8 mouse cellular contexts compared by ENCODE assay signal in genomic region chr4:133494432-133494831, GRCm38 (mm10). TPM values are rescaled to one million over a fixed set of nuclear protein-coding genes. Genes with fewer than 3 reads are reported as not detected.
DNase-seq lines count a peak whose midpoint lies in the region; ATAC-seq and TF ChIP-seq lines count a peak whose summit lies in the region.

No protein-coding gene starts in this region.

- under 1% methylated on average over 12 of the region's 12 CpGs for WGBS in heart, embryonic 14.5 days
- 0% methylated on average over 12 of the region's 12 CpGs for WGBS in kidney, postnatal 0 days
- under 1% methylated on average over 12 of the region's 12 CpGs for WGBS in liver, embryonic 11.5 days

- no peaks in the 10 kb centered on the region for H3K36me3 ChIP-seq in C2C12 (ENCODE audit: control insufficient read depth, insufficient read depth)
- H3K36me3 ChIP-seq in heart, embryonic 14.5 days (ENCODE audit: control insufficient read depth, insufficient read depth, low read length): no peaks in the 10 kb centered on the region
- H3K36me3 ChIP-seq in kidney, postnatal 0 days (ENCODE audit: insufficient read depth, low read length): no peaks in the 10 kb centered on the region
- H3K36me3 ChIP-seq in liver, embryonic 11.5 days (ENCODE audit: control insufficient read depth, insufficient read depth, low read length): no peaks in the 10 kb centered on the region

- H3K79me2 ChIP-seq in C2C12 (ENCODE audit: control insufficient read depth, insufficient read depth): no peaks in the 10 kb centered on the region

- H3K4me1 ChIP-seq in heart, embryonic 14.5 days (ENCODE audit: control insufficient read depth in 2 of 2, insufficient read depth in 2 of 2, low read length in 2 of 2): peaks cover 23 to 32% of the 10 kb centered on the region in 2 experiments
- H3K4me1 ChIP-seq in kidney, postnatal 0 days (replicated peaks; ENCODE audit: insufficient read depth, low read length): peaks cover 5% of the 10 kb centered on the region; the same call in 1 of the 2 replicates
- H3K4me1 ChIP-seq in liver, embryonic 11.5 days (replicated peaks; ENCODE audit: control insufficient read depth, insufficient read depth, low read length): peaks cover 23% of the 10 kb centered on the region

- H3K27me3 ChIP-seq in C2C12 (ENCODE audit: control insufficient read depth, insufficient read depth, insufficient read length): peaks cover 29% of the 10 kb centered on the region
- H3K27me3 ChIP-seq in heart, embryonic 14.5 days (ENCODE audit: control insufficient read depth, insufficient read depth, low read length): peaks cover 49% of the 10 kb centered on the region
- H3K27me3 ChIP-seq in kidney, postnatal 0 days (ENCODE audit: insufficient read depth, low read length): peaks cover 29% of the 10 kb centered on the region
- H3K27me3 ChIP-seq in liver, embryonic 11.5 days (replicated peaks; ENCODE audit: control insufficient read depth, insufficient read depth, low read length): peaks cover 53% of the 10 kb centered on the region

- TF ChIP-seq CTCF in C2C12 (IDR thresholded peaks at IDR 0.05; ENCODE audit: control insufficient read depth, insufficient read depth, insufficient read length): peak; percentile 70
- peak; percentile 95 for TF ChIP-seq CTCF in brain, embryonic 14.5 days (IDR thresholded peaks at IDR 0.05; ENCODE audit: borderline replicate concordance, extremely low read depth, insufficient read depth, insufficient read length)
- TF ChIP-seq CTCF in kidney, postnatal 0 days (IDR thresholded peaks at IDR 0.05; ENCODE audit: low read depth): peak; percentile 97

- no peaks in the 10 kb centered on the region for H3K79me3 ChIP-seq in C2C12 (ENCODE audit: low read depth)

- no peak for TF ChIP-seq POLR2A in brain, embryonic 14.5 days (IDR thresholded peaks at IDR 0.05; ENCODE audit: borderline replicate concordance, extremely low read depth, insufficient read depth, insufficient read length, poor library complexity, severe bottlenecking)

- H3K9me3 ChIP-seq in heart, embryonic 14.5 days (ENCODE audit: control insufficient read depth, low read length): no peaks in the 10 kb centered on the region
- no peaks in the 10 kb centered on the region for H3K9me3 ChIP-seq in kidney, postnatal 0 days (replicated peaks; ENCODE audit: low read length)
- H3K9me3 ChIP-seq in liver, embryonic 11.5 days (ENCODE audit: control insufficient read depth, low read length): no peaks in the 10 kb centered on the region

- ATAC-seq in erythroblast, adult 5-6 weeks (replicated peaks; ENCODE audit: low FRiP score, poor library complexity, severe bottlenecking): peak; percentile 70
- no peak for ATAC-seq in heart, embryonic 14.5 days (ENCODE audit: insufficient number of reproducible peaks, insufficient read depth, low FRiP score, low read depth)
- ATAC-seq in kidney, postnatal 0 days (replicated peaks; ENCODE audit: low FRiP score, low read depth): peak; percentile 44; the same call in 1 of the 2 replicates
- peak; percentile 56 for ATAC-seq in liver, embryonic 11.5 days (replicated peaks; ENCODE audit: low FRiP score)
- peak; percentile 82 for ATAC-seq in monocyte, adult 5-6 weeks (replicated peaks; ENCODE audit: insufficient number of reproducible peaks, low FRiP score, low TSS enrichment, poor library complexity, severe bottlenecking)

- peak overlapping the region; percentile 71 for H3K4me2 ChIP-seq in heart, embryonic 14.5 days (ENCODE audit: low read length)
- peak overlapping the region; percentile 54 for H3K4me2 ChIP-seq in kidney, postnatal 0 days (ENCODE audit: low read length)
- H3K4me2 ChIP-seq in liver, embryonic 11.5 days: peak overlapping the region; percentile 67

- DNase-seq in brain, embryonic 14.5 days (ENCODE audit: low read depth): peak; percentile 82
- peak; percentile 94 for DNase-seq in kidney, postnatal 0 days (ENCODE audit: low spot score)
- DNase-seq in liver, embryonic 11.5 days (ENCODE audit: low spot score): peak; percentile 85
- DNase-seq in spleen, postnatal 14 days (ENCODE audit: low spot score in 2 of 2): peak; percentile 69 to 85

- H3K27ac ChIP-seq in heart, embryonic 14.5 days (replicated peaks in 1 of 2; ENCODE audit: control insufficient read depth in 1 of 2, insufficient read depth in 1 of 2, low read depth in 2 of 2, low read length in 2 of 2): no peak overlapping the region
- H3K27ac ChIP-seq in kidney, postnatal 0 days: peak overlapping the region; percentile 51; the same call in 1 of the 2 replicates
- no peak overlapping the region for H3K27ac ChIP-seq in liver, embryonic 11.5 days (ENCODE audit: low read depth, low read length)

- peak overlapping the region; percentile 54; the same call in 1 of the 2 replicates for H3K9ac ChIP-seq in heart, embryonic 14.5 days (ENCODE audit: low read length)
- H3K9ac ChIP-seq in kidney, postnatal 0 days (ENCODE audit: low read depth, low read length): no peak overlapping the region
- no peak overlapping the region for H3K9ac ChIP-seq in liver, embryonic 11.5 days (ENCODE audit: low read depth, low read length)

- H3ac ChIP-seq in C2C12 (ENCODE audit: control insufficient read depth, insufficient read length, low read depth): no peak overlapping the region

- no peak overlapping the region for H3K4me3 ChIP-seq in C2C12 (ENCODE audit: insufficient read depth, poor library complexity, severe bottlenecking)
- H3K4me3 ChIP-seq in heart, embryonic 14.5 days (ENCODE audit: control insufficient read depth in 1 of 2, insufficient read depth in 1 of 2, low read depth in 1 of 2, low read length in 2 of 2): peak overlapping the region; percentile 22 to 36
- peak overlapping the region; percentile 18; the same call in 1 of the 2 replicates for H3K4me3 ChIP-seq in kidney, postnatal 0 days (replicated peaks; ENCODE audit: low read depth, low read length)
- peak overlapping the region; percentile 25; the same call in 1 of the 2 replicates for H3K4me3 ChIP-seq in liver, embryonic 11.5 days (ENCODE audit: low read depth, low read length)

TF ChIP-seq in C2C12, 6 proteins besides CTCF, POLR2A, EP300 and RAD21 (continues in another document):
- TF ChIP-seq FOSL1 (IDR thresholded peaks at IDR 0.05; ENCODE audit: insufficient read depth, low read length, poor library complexity, severe bottlenecking): no peak
- TF ChIP-seq CEBPB (IDR thresholded peaks at IDR 0.05; ENCODE audit: low read depth): no peak
- TF ChIP-seq MYOG (IDR thresholded peaks at IDR 0.05; ENCODE audit: control insufficient read depth, extremely low read depth, insufficient read length): no peak
- no peak for TF ChIP-seq MAX (IDR thresholded peaks at IDR 0.05)

RNA-seq across cellular contexts. Expression of gene Trnp1, which starts 3.9 kb away (rescaled TPM):
- polyA plus RNA-seq in C2C12 (2012; fragmentation: generic; extraction: Trizol): 2.3 TPM
- polyA plus RNA-seq in brain, embryonic 14.5 days (2012; rRNA removed): 6.6 and 8.2 TPM in 2 replicates
- not detected in 2 replicates for total RNA-seq in erythroblast, adult 5-6 weeks (2015; ENCODE audit: low replicate concordance)
- not detected in 2 replicates for total RNA-seq in erythroblast, adult 5-6 weeks (2017; ENCODE audit: low replicate concordance)
- 1.2 and 1.3 TPM in 2 replicates for polyA plus RNA-seq in heart, embryonic 14.5 days (2014; fragmentation: Nextera tagmentation; extraction: Ambion mirVana)
- polyA plus RNA-seq in kidney, postnatal 0 days (2015; fragmentation: Nextera tagmentation; extraction: Ambion mirVana): 1.4 and 1.5 TPM in 2 replicates
- 0.21 TPM in 1 of 2 replicates, not detected in the other for polyA plus RNA-seq in liver, embryonic 11.5 days (2014; fragmentation: Nextera tagmentation; extraction: Ambion mirVana)
- not detected in 3 replicates for total RNA-seq in monocyte, adult 5-6 weeks (2017)

RNA-seq across cellular contexts. Expression of gene Tent5b, which starts 14.5 kb away (rescaled TPM):
- 4.4 TPM for polyA plus RNA-seq in C2C12 (2012; fragmentation: generic; extraction: Trizol)
- polyA plus RNA-seq in brain, embryonic 14.5 days (2012; rRNA removed): 0.19 and 0.45 TPM in 2 replicates
- total RNA-seq in erythroblast, adult 5-6 weeks (2015; ENCODE audit: low replicate concordance): not detected in 2 replicates
- not detected in 2 replicates for total RNA-seq in erythroblast, adult 5-6 weeks (2017; ENCODE audit: low replicate concordance)
- 0.28 and 0.61 TPM in 2 replicates for polyA plus RNA-seq in heart, embryonic 14.5 days (2014; fragmentation: Nextera tagmentation; extraction: Ambion mirVana)
- 2.7 and 2.8 TPM in 2 replicates for polyA plus RNA-seq in kidney, postnatal 0 days (2015; fragmentation: Nextera tagmentation; extraction: Ambion mirVana)
- 0.38 TPM in 1 of 2 replicates, not detected in the other for polyA plus RNA-seq in liver, embryonic 11.5 days (2014; fragmentation: Nextera tagmentation; extraction: Ambion mirVana)
- total RNA-seq in monocyte, adult 5-6 weeks (2017): not detected in 3 replicates

RNA-seq across cellular contexts. Expression of gene Kdf1, which starts 24.3 kb away (rescaled TPM):
- 0.06 TPM for polyA plus RNA-seq in C2C12 (2012; fragmentation: generic; extraction: Trizol)
- polyA plus RNA-seq in brain, embryonic 14.5 days (2012; rRNA removed): 0.40 and 0.51 TPM in 2 replicates
- total RNA-seq in erythroblast, adult 5-6 weeks (2015; ENCODE audit: low replicate concordance): not detected in 2 replicates
- not detected in 2 replicates for total RNA-seq in erythroblast, adult 5-6 weeks (2017; ENCODE audit: low replicate concordance)
- 0.20 and 0.62 TPM in 2 replicates for polyA plus RNA-seq in heart, embryonic 14.5 days (2014; fragmentation: Nextera tagmentation; extraction: Ambion mirVana)
- 38.6 and 38.7 TPM in 2 replicates for polyA plus RNA-seq in kidney, postnatal 0 days (2015; fragmentation: Nextera tagmentation; extraction: Ambion mirVana)
- 0.89 and 1.7 TPM in 2 replicates for polyA plus RNA-seq in liver, embryonic 11.5 days (2014; fragmentation: Nextera tagmentation; extraction: Ambion mirVana)
- not detected in 3 replicates for total RNA-seq in monocyte, adult 5-6 weeks (2017)

RNA-seq across cellular contexts. Expression of gene Nudc, which starts 51.4 kb away (rescaled TPM):
- 267 TPM for polyA plus RNA-seq in C2C12 (2012; fragmentation: generic; extraction: Trizol)
- 119 and 167 TPM in 2 replicates for polyA plus RNA-seq in brain, embryonic 14.5 days (2012; rRNA removed)
- total RNA-seq in erythroblast, adult 5-6 weeks (2015; ENCODE audit: low replicate concordance): 31.5 and 51.8 TPM in 2 replicates
- total RNA-seq in erythroblast, adult 5-6 weeks (2017; ENCODE audit: low replicate concordance): 35.4 and 80.4 TPM in 2 replicates
- 153 and 164 TPM in 2 replicates for polyA plus RNA-seq in heart, embryonic 14.5 days (2014; fragmentation: Nextera tagmentation; extraction: Ambion mirVana)
- polyA plus RNA-seq in kidney, postnatal 0 days (2015; fragmentation: Nextera tagmentation; extraction: Ambion mirVana): 200 and 219 TPM in 2 replicates
- polyA plus RNA-seq in liver, embryonic 11.5 days (2014; fragmentation: Nextera tagmentation; extraction: Ambion mirVana): 362 and 377 TPM in 2 replicates
- total RNA-seq in monocyte, adult 5-6 weeks (2017): 88.6 to 116 TPM (median 99.8 TPM) in 3 replicates

RNA-seq across cellular contexts. Expression of gene Nr0b2, which starts 58.7 kb away (rescaled TPM):
- polyA plus RNA-seq in C2C12 (2012; fragmentation: generic; extraction: Trizol): not detected
- polyA plus RNA-seq in brain, embryonic 14.5 days (2012; rRNA removed): not detected in 2 replicates
- total RNA-seq in erythroblast, adult 5-6 weeks (2015; ENCODE audit: low replicate concordance): not detected in 2 replicates
- total RNA-seq in erythroblast, adult 5-6 weeks (2017; ENCODE audit: low replicate concordance): not detected in 2 replicates
- polyA plus RNA-seq in heart, embryonic 14.5 days (2014; fragmentation: Nextera tagmentation; extraction: Ambion mirVana): 15.8 and 18.7 TPM in 2 replicates
- 0.75 and 0.83 TPM in 2 replicates for polyA plus RNA-seq in kidney, postnatal 0 days (2015; fragmentation: Nextera tagmentation; extraction: Ambion mirVana)
- 0.89 and 1.1 TPM in 2 replicates for polyA plus RNA-seq in liver, embryonic 11.5 days (2014; fragmentation: Nextera tagmentation; extraction: Ambion mirVana)
- not detected in 3 replicates for total RNA-seq in monocyte, adult 5-6 weeks (2017)

Comparison
In these comparisons a context has a peak if more than half of its experiments do, and no peak if none do; other contexts are left out.
1. RNA of gene Kdf1, which starts 24.3 kb away (polyA plus RNA-seq): 38.6 to 38.7 TPM in kidney, postnatal 0 days; 0.89 to 1.7 TPM in liver, embryonic 11.5 days, 0.20 to 0.62 TPM in heart, embryonic 14.5 days, 0.40 to 0.51 TPM in brain, embryonic 14.5 days and 0.06 TPM in C2C12 (single experiment); every median in the first group is over 10 times any median in the second.
2. Peak in every context shown above with its lines, with median percentiles within 50 percentile points of each other: CTCF ChIP-seq, DNase-seq and H3K4me2 ChIP-seq.